Mouse (Mus musculus): ENCODE measurements around the gene Rhag. TPM values are rescaled to one million over a fixed set of nuclear protein-coding genes. Genes with fewer than 3 reads are reported as not detected.
A peak's percentile ranks its signal among the peaks of the same experiment; 100 is the strongest.

Rhag gene
- polyA plus RNA-seq, 1 experiment from 2014 or later = 0.15 TPM

DNA sequence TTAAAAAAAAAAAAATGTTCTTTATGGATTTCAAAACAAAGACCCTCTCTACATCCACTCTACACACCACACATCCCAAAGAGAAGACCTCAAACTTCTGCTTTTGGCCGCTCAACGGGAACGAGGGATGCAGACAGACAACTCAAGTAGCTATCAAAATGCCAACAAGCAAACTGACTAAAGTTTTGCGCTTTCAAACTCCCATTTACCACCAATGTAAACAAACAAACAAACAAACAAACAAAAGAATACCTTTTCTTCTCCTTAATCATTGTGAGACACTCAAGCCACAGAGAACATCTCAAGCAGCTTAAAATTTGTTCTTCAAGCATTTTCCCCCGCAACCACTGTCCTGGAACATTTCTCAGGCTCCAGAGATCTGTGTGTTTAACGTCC is 68.6 kb downstream of the Rhag start:
- peak overlapping the region; percentile 80 for H3K9ac ChIP-seq (ENCODE audit: low read length)
- TF ChIP-seq EP300 (optimal IDR thresholded peaks at IDR 0.05) (no peak), CTCF (IDR thresholded peaks at IDR 0.05; ENCODE audit: low read depth) (no peak)
- H3K4me1 ChIP-seq (replicated peaks; ENCODE audit: control insufficient read depth, insufficient read depth) = no peaks in the 10 kb centered on the region
- 15% methylated on average over 6 of the region's 6 CpGs for WGBS
- H3K4me2 ChIP-seq (replicated peaks; ENCODE audit: low read depth) = peak overlapping the region; percentile 80
- DNase-seq (ENCODE audit: low spot score) = no peak
- no peaks in the 10 kb centered on the region for H3K9me3 ChIP-seq (ENCODE audit: control insufficient read depth, low read length)
- no peaks in the 10 kb centered on the region for H3K36me3 ChIP-seq (ENCODE audit: control insufficient read depth, insufficient read depth, low read length)
- no peak for ATAC-seq (ENCODE audit: low FRiP score, low TSS enrichment)
- H3K27me3 ChIP-seq (ENCODE audit: control insufficient read depth, insufficient read depth, low read length) = no peaks in the 10 kb centered on the region
- H3K4me3 ChIP-seq (ENCODE audit: low read depth, low read length) = peak overlapping the region; percentile 78
- H3K27ac ChIP-seq (replicated peaks) = peak overlapping the region; percentile 89

DNA sequence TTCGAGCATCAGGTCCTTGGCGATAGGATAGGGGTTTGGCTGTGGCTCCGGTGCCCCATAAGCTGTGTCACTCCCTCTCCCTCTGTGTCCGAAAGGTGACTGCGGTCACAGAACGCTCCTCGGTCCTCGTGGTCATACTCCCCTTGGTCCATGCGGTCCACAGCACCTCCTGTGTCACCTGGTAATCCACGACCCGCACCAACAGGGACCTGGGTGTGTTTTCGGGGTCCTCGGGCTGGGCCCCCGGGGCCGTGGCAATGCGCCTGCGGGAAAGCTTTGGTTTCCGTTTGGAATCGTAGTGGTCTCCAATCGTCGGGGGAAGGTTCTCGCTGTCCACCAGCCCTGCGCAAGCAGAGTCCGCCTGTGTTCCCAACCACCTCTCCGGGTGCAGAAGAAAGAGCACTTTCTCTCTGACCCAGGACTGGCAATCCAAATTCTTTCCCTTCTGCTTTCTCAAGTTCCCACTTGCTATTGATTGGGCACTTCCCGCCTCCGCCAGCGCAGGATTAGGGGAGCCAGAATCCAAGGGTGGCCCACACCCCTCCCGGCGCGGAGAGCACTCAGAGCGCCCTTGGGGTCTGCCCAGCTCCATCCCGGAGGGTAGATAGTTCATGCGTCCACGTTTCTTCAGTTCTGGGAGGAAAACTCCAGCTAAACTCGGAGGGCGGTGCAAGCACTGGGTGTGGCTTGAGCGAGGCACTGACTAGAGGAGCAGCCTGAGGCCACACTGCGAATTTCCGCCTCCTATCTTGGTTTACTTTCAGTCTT is 69.2 kb downstream of the Rhag start, which contains the start of gene 9130008F23Rik:
TSS of gene 9130008F23Rik (minus strand) at position 636 of the 768 bp plus-strand sequence.
- Histone ChIP-seq H3K9ac (ENCODE audit: low read length) (peak within 1 kb of the TSS; percentile 80), H3K27ac (replicated peaks) (peak within 1 kb of the TSS; percentile 89), H3K36me3 (ENCODE audit: control insufficient read depth, insufficient read depth, low read length) (no peaks in the 10 kb centered on the region), H3K9me3 (ENCODE audit: control insufficient read depth, low read length) (no peaks in the 10 kb centered on the region), H3K4me2 (replicated peaks; ENCODE audit: low read depth) (peak within 1 kb of the TSS; percentile 80), H3K4me1 (replicated peaks; ENCODE audit: control insufficient read depth, insufficient read depth) (no peaks in the 10 kb centered on the region), H3K27me3 (ENCODE audit: control insufficient read depth, insufficient read depth, low read length) (no peaks in the 10 kb centered on the region), H3K4me3 (ENCODE audit: low read depth, low read length) (peak within 1 kb of the TSS; percentile 78)
- DNase-seq (ENCODE audit: low spot score) (peak; percentile 80), ATAC-seq (ENCODE audit: low FRiP score, low TSS enrichment) (peak; percentile 90)
- under 1% methylated on average over 40 of the region's 40 CpGs for WGBS
- no peak for TF ChIP-seq CTCF (IDR thresholded peaks at IDR 0.05; ENCODE audit: low read depth)

DNA sequence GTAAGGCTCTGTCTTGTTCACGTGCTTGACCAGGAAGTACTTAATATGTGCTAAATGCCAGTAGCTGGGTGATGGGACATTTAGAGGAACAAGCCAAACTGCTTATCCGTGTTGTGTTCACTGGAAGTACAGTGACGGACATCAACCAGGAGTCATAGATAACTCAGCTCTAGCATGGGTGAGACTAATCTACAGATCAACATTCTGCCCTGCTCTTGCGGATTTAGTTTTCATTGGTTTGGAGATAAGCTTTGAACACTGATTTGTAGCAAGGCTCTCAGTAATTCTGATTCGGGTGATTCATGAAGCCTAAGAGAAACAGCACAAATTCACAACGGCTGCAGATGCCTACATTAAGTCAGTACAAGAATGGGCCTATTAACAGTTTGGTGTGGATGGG is 71.2 kb downstream of the Rhag start:
- no peak overlapping the region for H3K27ac ChIP-seq (replicated peaks)
- no peak overlapping the region for H3K4me2 ChIP-seq (replicated peaks; ENCODE audit: low read depth)
- no peaks in the 10 kb centered on the region for H3K4me1 ChIP-seq (replicated peaks; ENCODE audit: control insufficient read depth, insufficient read depth)
- H3K27me3 ChIP-seq (ENCODE audit: control insufficient read depth, insufficient read depth, low read length) = no peaks in the 10 kb centered on the region
- no peaks in the 10 kb centered on the region for H3K36me3 ChIP-seq (ENCODE audit: control insufficient read depth, insufficient read depth, low read length)
- no peak for TF ChIP-seq EP300 (optimal IDR thresholded peaks at IDR 0.05)
- TF ChIP-seq CTCF (IDR thresholded peaks at IDR 0.05; ENCODE audit: low read depth) = no peak
- H3K9me3 ChIP-seq (ENCODE audit: control insufficient read depth, low read length) = no peaks in the 10 kb centered on the region
- no peak overlapping the region for H3K9ac ChIP-seq (ENCODE audit: low read length)
- ATAC-seq (ENCODE audit: low FRiP score, low TSS enrichment) (peak; percentile 50), DNase-seq (ENCODE audit: low spot score) (no peak)
- 75% methylated on average over 6 of the region's 6 CpGs for WGBS
- no peak overlapping the region for H3K4me3 ChIP-seq (ENCODE audit: low read depth, low read length)

- Histone ChIP-seq H3K9ac (ENCODE audit: low read length) (no peak overlapping the region), H3K4me1 (replicated peaks; ENCODE audit: control insufficient read depth, insufficient read depth) (no peaks in the 10 kb centered on the region), H3K27me3 (ENCODE audit: control insufficient read depth, insufficient read depth, low read length) (no peaks in the 10 kb centered on the region), H3K27ac (replicated peaks) (no peak overlapping the region; the same call in 1 of the 2 replicates), H3K4me3 (ENCODE audit: low read depth, low read length) (no peak overlapping the region), H3K9me3 (ENCODE audit: control insufficient read depth, low read length) (no peaks in the 10 kb centered on the region), H3K4me2 (replicated peaks; ENCODE audit: low read depth) (no peak overlapping the region), H3K36me3 (ENCODE audit: control insufficient read depth, insufficient read depth, low read length) (no peaks in the 10 kb centered on the region)
- 54% methylated on average over 4 of the region's 4 CpGs for WGBS
- DNase-seq (ENCODE audit: low spot score) = no peak
- TF ChIP-seq EP300 (optimal IDR thresholded peaks at IDR 0.05) = peak; percentile 81
- no peak for TF ChIP-seq CTCF (IDR thresholded peaks at IDR 0.05; ENCODE audit: low read depth)
- ATAC-seq (ENCODE audit: low FRiP score, low TSS enrichment) = peak; percentile 53; the same call in 1 of the 2 replicates
Observed at GRCm38 (mm10) chr17:40885155-40885554, 74.2 kb downstream of the Rhag start.

DNA sequence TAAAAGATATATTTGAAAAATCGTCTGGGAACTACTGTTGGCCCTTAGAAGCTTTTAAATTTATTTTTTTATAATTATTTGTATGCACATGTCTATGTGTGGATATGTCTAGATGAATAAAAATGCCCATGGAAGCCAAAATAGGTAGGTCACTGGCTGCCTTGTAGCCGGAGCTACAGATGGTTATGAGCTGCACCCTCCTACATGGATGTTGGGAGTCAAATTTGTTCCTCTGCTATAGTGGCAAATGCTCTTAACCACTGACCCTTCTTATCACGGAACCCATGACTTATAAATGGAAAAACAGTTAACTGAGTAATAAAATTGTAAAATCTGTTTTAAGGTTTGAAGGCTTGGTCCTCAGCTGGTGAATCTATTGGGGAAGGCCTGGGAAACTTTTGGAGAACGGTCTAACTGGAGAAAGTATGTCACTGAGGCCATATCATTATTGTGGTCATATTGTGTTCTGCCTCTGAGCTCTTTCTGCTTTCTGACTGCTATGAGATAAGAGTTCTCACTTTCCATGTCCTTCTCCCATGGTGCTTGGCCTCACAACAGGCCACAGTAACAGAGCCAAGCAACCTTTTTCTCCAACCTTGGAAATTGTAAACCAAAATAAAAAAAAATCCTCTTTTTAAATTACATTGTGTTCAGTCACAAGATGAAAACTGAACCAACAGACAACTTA is 77.1 kb downstream of the Rhag start:
- 79% methylated on average over 4 of the region's 4 CpGs for WGBS
- no peaks in the 10 kb centered on the region for H3K9me3 ChIP-seq (ENCODE audit: control insufficient read depth, low read length)

More for the DNA sequence above, 77.1 kb downstream of the Rhag start:
- no peak overlapping the region for H3K4me3 ChIP-seq (ENCODE audit: low read depth, low read length)
- no peak for TF ChIP-seq EP300 (optimal IDR thresholded peaks at IDR 0.05)
- no peak for TF ChIP-seq CTCF (IDR thresholded peaks at IDR 0.05; ENCODE audit: low read depth)
- H3K27me3 ChIP-seq (ENCODE audit: control insufficient read depth, insufficient read depth, low read length) = no peaks in the 10 kb centered on the region
- no peak overlapping the region for H3K4me2 ChIP-seq (replicated peaks; ENCODE audit: low read depth)
- no peaks in the 10 kb centered on the region for H3K36me3 ChIP-seq (ENCODE audit: control insufficient read depth, insufficient read depth, low read length)
- no peak overlapping the region for H3K27ac ChIP-seq (replicated peaks)
- no peak overlapping the region for H3K9ac ChIP-seq (ENCODE audit: low read length)
- DNase-seq (ENCODE audit: low spot score) = no peak
- no peak for ATAC-seq (ENCODE audit: low FRiP score, low TSS enrichment)
- H3K4me1 ChIP-seq (replicated peaks; ENCODE audit: control insufficient read depth, insufficient read depth) = no peaks in the 10 kb centered on the region

Other genes with a start within 250 kb of the Rhag start
- gene Esp6, start 249.6 kb upstream of the Rhag start, polyA plus RNA-seq (2015; fragmentation: Nextera tagmentation; extraction: Ambion mirVana) = not detected in 2 replicates
- not detected in 2 replicates for gene Esp4, start 212.5 kb upstream of the Rhag start, polyA plus RNA-seq (2015; fragmentation: Nextera tagmentation; extraction: Ambion mirVana)
- gene Esp3, start 179.1 kb upstream of the Rhag start, polyA plus RNA-seq (2015; fragmentation: Nextera tagmentation; extraction: Ambion mirVana) = not detected in 2 replicates
- not detected in 2 replicates for gene Esp1, start 84.0 kb upstream of the Rhag start, polyA plus RNA-seq (2015; fragmentation: Nextera tagmentation; extraction: Ambion mirVana)
- not detected in 2 replicates for gene Crisp2, start 4.1 kb upstream of the Rhag start, polyA plus RNA-seq (2015; fragmentation: Nextera tagmentation; extraction: Ambion mirVana)
- gene 9130008F23Rik, start 69.4 kb downstream of the Rhag start, polyA plus RNA-seq (2015; fragmentation: Nextera tagmentation; extraction: Ambion mirVana) = 5.7 and 6.0 TPM in 2 replicates
- not detected in 2 replicates for gene Glyatl3, start 103.2 kb downstream of the Rhag start, polyA plus RNA-seq (2015; fragmentation: Nextera tagmentation; extraction: Ambion mirVana)
- gene Mut, start 123.6 kb downstream of the Rhag start, polyA plus RNA-seq (2015; fragmentation: Nextera tagmentation; extraction: Ambion mirVana) = 26.0 TPM in 2 replicates
- 8.0 and 10.0 TPM in 2 replicates for gene Cenpq, start 123.9 kb downstream of the Rhag start, polyA plus RNA-seq (2015; fragmentation: Nextera tagmentation; extraction: Ambion mirVana)

Measured in stomach, postnatal 0 days (tissue).